Mouse (Mus musculus): ENCODE data around the gene Olfr455. TPM values are rescaled to one million over a fixed set of nuclear protein-coding genes. Genes with fewer than 3 reads are reported as not detected.

Olfr455 gene
- polyA plus RNA-seq, 1 experiment, result not detected

GRCm38 (mm10) chr6:42503478-42503877, 43.9 kb downstream of the Olfr455 start:
- DNase-seq (ENCODE audit: low read depth, low spot score), result no peak
- WGBS, result 82% methylated on average over 2 of the region's 2 CpGs

DNA sequence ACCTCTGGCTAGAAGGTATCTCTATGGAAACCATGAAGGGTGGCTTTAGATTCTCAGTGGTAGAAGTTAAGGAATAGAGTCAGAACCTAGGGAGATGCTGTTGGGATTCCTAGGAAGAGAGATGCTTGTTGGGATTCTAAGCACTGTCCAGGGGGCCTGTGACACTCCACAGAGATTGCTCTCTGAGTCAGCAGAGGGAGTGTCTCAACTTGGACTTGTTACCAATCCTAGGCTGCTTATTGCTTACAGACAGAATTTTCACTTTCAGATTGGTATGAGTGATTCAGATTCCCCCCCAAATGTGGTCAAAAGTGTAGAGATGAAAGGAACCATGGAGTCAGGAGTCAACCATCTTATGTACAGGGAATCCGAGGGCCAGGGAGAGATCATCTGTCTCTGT, 57.7 kb downstream of the Olfr455 start:
- WGBS, result 66% methylated on average over 1 of the region's 1 CpGs

GRCm38 (mm10) chr6:42487114-42487513, 60.3 kb downstream of the Olfr455 start, which contains the start of gene Olfr456:
TSS of gene Olfr456 (minus strand) at chr6:42487214.
- DNase-seq (ENCODE audit: low read depth, low spot score), result no peak
- WGBS, result 79% methylated on average over 1 of the region's 1 CpGs

More for the DNA sequence above, 57.7 kb downstream of the Olfr455 start:
- DNase-seq (ENCODE audit: low read depth, low spot score), result no peak

Other genes with a start within 250 kb of the Olfr455 start
- 0.18 and 0.27 TPM in 2 replicates for gene Fam131b, start 222.9 kb downstream of the Olfr455 start, polyA plus RNA-seq (2012; rRNA removed)
- 109 and 128 TPM in 2 replicates for gene Zyx, start 198.0 kb downstream of the Olfr455 start, polyA plus RNA-seq (2012; rRNA removed)
- gene Epha1, start 174.3 kb downstream of the Olfr455 start, polyA plus RNA-seq (2012; rRNA removed), result 26.0 and 55.4 TPM in 2 replicates
- gene Tas2r143, start 147.3 kb downstream of the Olfr455 start, polyA plus RNA-seq (2012; rRNA removed), result 0.10 TPM in 1 of 2 replicates, not detected in the other
- not detected in 2 replicates for gene Tas2r135, start 142.2 kb downstream of the Olfr455 start, polyA plus RNA-seq (2012; rRNA removed)
- gene Tas2r126, start 113.1 kb downstream of the Olfr455 start, polyA plus RNA-seq (2012; rRNA removed), result not detected in 2 replicates
- not detected in 2 replicates for gene Olfr458, start 82.4 kb downstream of the Olfr455 start, polyA plus RNA-seq (2012; rRNA removed)
- not detected in 2 replicates for gene Olfr457, start 71.3 kb downstream of the Olfr455 start, polyA plus RNA-seq (2012; rRNA removed)
- gene Olfr456, start 60.4 kb downstream of the Olfr455 start, polyA plus RNA-seq (2012; rRNA removed), result not detected in 2 replicates
- not detected in 2 replicates for gene Tcaf3, start 50.1 kb upstream of the Olfr455 start, polyA plus RNA-seq (2012; rRNA removed)
- 1.2 and 2.8 TPM in 2 replicates for gene Tcaf2, start 97.7 kb upstream of the Olfr455 start, polyA plus RNA-seq (2012; rRNA removed)
- gene Tcaf1, start 162.5 kb upstream of the Olfr455 start, polyA plus RNA-seq (2012; rRNA removed), result 5.1 and 7.0 TPM in 2 replicates
- not detected in 2 replicates for gene Olfr453, start 191.8 kb upstream of the Olfr455 start, polyA plus RNA-seq (2012; rRNA removed)
- not detected in 2 replicates for gene Olfr38, start 208.8 kb upstream of the Olfr455 start, polyA plus RNA-seq (2012; rRNA removed)
- not detected in 2 replicates for gene Olfr452, start 237.5 kb upstream of the Olfr455 start, polyA plus RNA-seq (2012; rRNA removed)